Mouse (Mus musculus): Measurements from ENCODE around the gene H2al2a. TPM values are rescaled to one million over a fixed set of nuclear protein-coding genes. Genes with fewer than 3 reads are reported as not detected.

Gene H2al2a
- polyA plus RNA-seq, 1 experiment from 2014 or later = not detected

DNA sequence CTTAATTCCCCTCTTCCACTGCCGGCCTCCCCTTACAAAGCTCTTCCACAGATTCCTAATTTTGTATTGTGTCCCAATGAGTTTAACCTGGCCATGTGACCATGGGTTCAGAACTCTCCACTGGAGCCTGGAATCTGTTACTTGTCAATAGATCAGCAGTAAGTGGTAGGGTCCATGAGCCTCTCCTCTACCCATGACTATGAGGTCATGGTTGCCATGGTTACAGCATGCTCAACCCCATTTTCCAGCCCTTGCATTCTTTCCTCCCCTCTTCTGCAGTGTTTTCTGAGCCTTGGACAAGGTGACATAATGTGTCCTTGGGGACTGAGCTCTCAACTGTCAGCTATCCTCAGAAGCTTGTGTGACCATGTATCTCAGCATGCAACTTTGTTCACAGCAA, 37.3 kb downstream of the H2al2a start:
- H3K9me3 ChIP-seq (ENCODE audit: control insufficient read depth, low read length) = peaks cover 16% of the 10 kb centered on the region
- no peak overlapping the region for H3K4me3 ChIP-seq (ENCODE audit: control insufficient read depth in 1 of 2, insufficient read depth in 1 of 2, low read depth in 1 of 2, low read length in 2 of 2)
- H3K9ac ChIP-seq (ENCODE audit: low read length) = no peak overlapping the region
- H3K27ac ChIP-seq (replicated peaks in 1 of 2; ENCODE audit: control insufficient read depth in 1 of 2, insufficient read depth in 1 of 2, low read depth in 2 of 2, low read length in 2 of 2) = no peak overlapping the region
- no peak for ATAC-seq (ENCODE audit: insufficient number of reproducible peaks, insufficient read depth, low FRiP score, low read depth)
- H3K4me2 ChIP-seq (ENCODE audit: low read length) = no peak overlapping the region
- H3K36me3 ChIP-seq (ENCODE audit: control insufficient read depth, insufficient read depth, low read length) = no peaks in the 10 kb centered on the region
- no peaks in the 10 kb centered on the region for H3K4me1 ChIP-seq (ENCODE audit: control insufficient read depth in 2 of 2, insufficient read depth in 2 of 2, low read length in 2 of 2)
- H3K27me3 ChIP-seq (ENCODE audit: control insufficient read depth, insufficient read depth, low read length) = no peaks in the 10 kb centered on the region
- 65% methylated on average over 1 of the region's 1 CpGs for WGBS

DNA sequence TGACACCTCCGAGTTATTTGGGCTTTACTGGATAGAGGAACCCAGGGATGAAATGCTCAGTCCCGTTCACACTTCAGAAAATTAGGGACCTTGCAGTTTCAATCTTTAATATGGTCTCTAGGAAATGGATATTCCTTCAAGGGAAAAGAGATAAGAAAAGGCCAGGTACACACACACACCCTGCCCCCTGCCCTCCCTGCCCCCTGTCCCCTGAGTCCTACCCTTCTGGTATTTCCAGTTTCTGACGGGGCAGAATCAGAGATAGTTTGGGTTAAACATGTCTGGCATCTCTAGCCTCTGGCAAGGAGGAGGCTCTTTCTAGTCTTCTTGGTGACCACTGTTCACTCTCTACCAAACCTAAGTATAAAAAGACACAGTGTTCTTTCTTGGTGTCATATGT, 49.9 kb downstream of the H2al2a start:
- H3K4me2 ChIP-seq (ENCODE audit: low read length) = no peak overlapping the region
- H3K9ac ChIP-seq (ENCODE audit: low read length) = no peak overlapping the region
- no peak overlapping the region for H3K4me3 ChIP-seq (ENCODE audit: control insufficient read depth in 1 of 2, insufficient read depth in 1 of 2, low read depth in 1 of 2, low read length in 2 of 2)
- WGBS = 67% methylated on average over 3 of the region's 3 CpGs
- H3K4me1 ChIP-seq (ENCODE audit: control insufficient read depth in 2 of 2, insufficient read depth in 2 of 2, low read length in 2 of 2) = peaks cover 3 to 6% of the 10 kb centered on the region in 2 experiments
- no peaks in the 10 kb centered on the region for H3K36me3 ChIP-seq (ENCODE audit: control insufficient read depth, insufficient read depth, low read length)
- no peaks in the 10 kb centered on the region for H3K9me3 ChIP-seq (ENCODE audit: control insufficient read depth, low read length)
- H3K27ac ChIP-seq (replicated peaks in 1 of 2; ENCODE audit: control insufficient read depth in 1 of 2, insufficient read depth in 1 of 2, low read depth in 2 of 2, low read length in 2 of 2) = no peak overlapping the region
- no peaks in the 10 kb centered on the region for H3K27me3 ChIP-seq (ENCODE audit: control insufficient read depth, insufficient read depth, low read length)
- ATAC-seq (ENCODE audit: insufficient number of reproducible peaks, insufficient read depth, low FRiP score, low read depth) = no peak

Other genes starting within 250 kb of the H2al2a start
- gene A930004D18Rik, start 40.8 kb upstream of the H2al2a start, polyA plus RNA-seq (2014; fragmentation: Nextera tagmentation; extraction: Ambion mirVana) = 5.8 and 8.9 TPM in 2 replicates
- 4.7 and 6.4 TPM in 2 replicates for gene Skida1, start 52.1 kb upstream of the H2al2a start, polyA plus RNA-seq (2014; fragmentation: Nextera tagmentation; extraction: Ambion mirVana)
- gene Mllt10, start 58.3 kb upstream of the H2al2a start, polyA plus RNA-seq (2014; fragmentation: Nextera tagmentation; extraction: Ambion mirVana) = 24.4 and 27.1 TPM in 2 replicates